Mouse (Mus musculus) thymus, postnatal 14 days (tissue): ENCODE measurements at regions not wholly inside any gene's neighbourhood (a gene's known extent, or its start where the extent isn't known, plus 50 kb on each side); places are given as distances from the start of the nearest gene placed in this dataset.

Experiments used
- DNase-seq: peaks from one replicate; pipeline ENCODE4 v3.0.0; 2021

DNA sequence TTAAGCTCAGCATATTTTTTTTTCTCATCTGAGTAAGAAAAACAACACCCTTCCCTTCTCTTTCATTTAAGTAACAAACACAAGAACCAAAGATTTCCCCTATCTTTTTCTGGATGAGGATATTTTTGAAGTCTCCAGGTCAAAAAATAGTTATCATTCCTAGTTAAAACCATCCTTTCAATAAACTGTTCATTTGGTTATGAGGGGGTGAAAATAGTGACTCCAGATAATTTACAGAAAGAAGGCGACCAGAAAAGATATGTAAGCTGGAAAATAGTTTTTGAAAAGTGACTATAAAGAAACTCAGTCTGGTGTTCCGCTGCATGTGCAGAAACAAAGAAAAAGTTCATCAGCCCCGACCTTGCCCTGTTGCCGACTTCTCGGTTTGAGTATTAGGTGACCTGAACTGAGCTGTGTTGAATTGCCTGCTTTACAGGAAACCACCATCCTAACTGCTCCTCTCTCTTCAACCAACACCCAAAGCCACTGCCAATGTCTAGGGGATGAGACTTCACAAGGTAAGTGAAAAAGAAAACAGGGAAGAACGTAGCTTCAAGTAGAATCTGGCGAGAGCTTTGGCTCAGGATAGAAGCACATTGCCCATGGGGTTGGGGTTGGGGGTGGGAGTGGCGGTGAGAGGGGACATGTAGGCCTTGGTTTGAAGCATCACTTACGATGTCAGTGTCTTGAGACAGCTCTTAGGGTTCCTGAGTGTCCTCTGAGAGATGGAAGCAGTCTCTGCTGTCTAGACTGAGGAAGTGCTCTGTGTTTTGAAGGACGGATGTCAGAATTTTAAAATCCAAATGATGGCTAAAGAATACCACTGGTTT, 104.6 kb downstream of the Ube2e3 start:
- no peak for DNase-seq

DNA sequence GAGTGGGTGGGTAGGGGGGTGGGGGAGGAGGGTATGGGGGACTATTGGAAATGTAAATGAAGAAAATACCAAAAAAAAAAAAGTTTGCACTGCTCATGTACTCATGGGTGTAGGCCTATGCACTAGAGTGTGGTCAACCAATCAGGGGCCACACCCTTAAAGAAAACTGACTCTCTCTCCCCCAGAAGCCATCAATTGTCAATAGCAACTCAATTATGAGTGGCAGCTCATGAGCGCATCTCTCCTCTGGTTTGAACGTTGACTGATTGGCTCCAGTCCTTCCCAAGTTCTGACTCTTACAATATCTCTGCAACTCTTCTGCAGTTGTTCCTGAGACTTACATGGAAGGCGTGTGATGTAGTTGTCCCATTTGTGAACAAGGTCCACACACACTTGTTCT, 105.9 kb downstream of the Ube2e3 start:
- no peak for DNase-seq

- DNase-seq = no peak
These were observed 106.9 kb downstream of the Ube2e3 start for GRCm38 (mm10) chr2:78974683-78975392.

GRCm38 (mm10) chr2:78975393-78975774, 107.5 kb downstream of the Ube2e3 start:
- no peak for DNase-seq

- DNase-seq = no peak
These were observed 108.2 kb downstream of the Ube2e3 start for GRCm38 (mm10) chr2:78976084-78976483.

GRCm38 (mm10) chr2:78977632-78978397, 109.9 kb downstream of the Ube2e3 start:
- no peak for DNase-seq

GRCm38 (mm10) chr2:78980019-78980418, 112.1 kb downstream of the Ube2e3 start:
- peak; percentile 23 for DNase-seq

GRCm38 (mm10) chr2:78980661-78981229, 112.8 kb downstream of the Ube2e3 start:
- DNase-seq = peak; percentile 24

GRCm38 (mm10) chr2:78983347-78983746, 115.4 kb downstream of the Ube2e3 start:
- no peak for DNase-seq

- DNase-seq = peak; percentile 12
These were observed 116.1 kb downstream of the Ube2e3 start for GRCm38 (mm10) chr2:78983944-78984498.

DNA sequence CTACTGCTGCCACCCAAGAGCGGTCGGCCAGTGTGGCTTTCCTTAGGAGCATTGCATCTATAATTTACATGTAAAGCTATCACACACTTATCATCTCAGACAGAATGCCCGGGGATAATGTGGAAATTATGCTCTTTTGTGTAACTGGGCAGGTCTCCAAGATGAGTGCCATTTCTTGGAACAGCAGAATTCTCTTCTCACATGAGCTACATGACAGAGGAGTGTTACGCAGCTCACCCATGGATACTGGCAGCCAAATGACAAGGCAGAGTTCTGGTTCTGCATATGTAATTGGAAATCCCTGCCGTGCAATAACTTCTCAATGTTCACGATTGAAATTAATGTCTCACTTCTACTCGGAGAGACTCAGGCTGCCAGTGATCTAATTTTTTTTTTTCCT, 119.1 kb downstream of the Ube2e3 start:
- DNase-seq = no peak

DNA sequence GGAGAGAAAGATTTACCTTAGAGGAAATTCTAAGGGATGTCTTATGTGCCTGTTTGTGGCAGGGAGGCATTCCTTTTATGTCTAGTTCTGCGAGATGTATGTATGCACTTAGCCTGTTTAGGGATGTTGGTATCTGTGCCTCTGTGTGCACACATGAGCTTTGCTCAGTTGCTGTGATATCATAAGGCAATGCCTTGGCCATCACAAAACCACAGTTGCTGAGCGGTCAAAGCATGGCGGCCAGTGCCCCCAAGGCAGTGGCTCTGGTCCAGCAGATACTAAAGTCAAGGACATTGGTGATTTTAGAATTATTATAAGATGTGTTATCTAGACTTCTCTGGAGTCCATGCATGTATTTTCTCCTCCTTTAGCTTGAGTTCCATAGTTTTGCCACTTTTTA, 119.5 kb downstream of the Ube2e3 start:
- no peak for DNase-seq

DNA sequence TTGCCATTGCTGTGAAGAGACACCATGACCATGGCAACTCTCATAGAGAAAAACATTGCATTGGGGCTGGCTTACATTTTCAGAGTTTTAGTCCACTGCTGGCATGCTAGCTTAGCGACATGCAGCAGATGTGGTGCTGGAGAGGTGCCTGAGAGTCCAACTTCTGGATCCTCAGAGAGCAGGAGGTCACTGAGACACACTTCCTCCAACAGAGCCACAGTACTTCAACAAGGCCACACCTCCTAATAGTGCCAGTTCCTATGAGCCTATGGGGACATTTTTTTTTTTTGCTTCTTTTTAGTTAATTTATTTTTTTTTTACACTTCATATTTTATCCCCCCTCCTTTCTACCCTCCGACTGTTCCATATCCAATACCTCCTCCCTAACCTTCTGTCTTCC, 120.3 kb downstream of the Ube2e3 start:
- DNase-seq = no peak

DNA sequence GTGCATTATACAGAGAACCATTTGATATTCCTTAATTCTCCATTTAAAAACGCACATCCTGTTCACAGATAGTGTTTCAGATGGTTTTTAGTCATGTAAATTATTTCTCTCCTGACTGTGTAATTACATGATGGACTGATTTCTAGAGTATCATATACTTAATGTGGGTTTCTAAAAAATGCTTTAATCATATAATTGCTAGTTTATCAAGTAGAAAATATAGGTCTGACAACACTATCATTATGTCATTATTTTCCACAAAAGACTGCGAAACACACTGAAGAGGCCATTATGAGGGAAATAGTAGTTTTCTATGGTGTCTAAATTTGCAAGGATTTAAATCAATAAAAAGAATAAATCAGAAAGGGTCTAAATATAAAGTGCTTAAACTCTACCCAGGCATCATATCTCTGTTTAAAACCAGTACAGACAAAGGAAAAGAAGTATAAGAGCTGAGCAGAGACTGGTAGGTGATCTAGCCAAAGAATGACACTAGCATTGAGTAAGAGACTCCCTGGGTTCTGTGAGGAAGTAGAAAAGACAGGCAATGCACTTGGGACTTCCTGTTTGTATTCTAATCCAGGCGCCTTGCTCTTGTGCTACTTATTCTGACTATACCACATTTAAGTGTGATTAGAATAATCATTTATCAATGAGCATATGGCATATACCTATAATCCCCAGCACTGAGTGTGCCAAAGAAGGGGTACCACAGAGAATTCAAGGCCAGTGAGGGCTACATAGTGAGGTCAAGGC, 127.1 kb downstream of the Ube2e3 start:
- DNase-seq = no peak

DNA sequence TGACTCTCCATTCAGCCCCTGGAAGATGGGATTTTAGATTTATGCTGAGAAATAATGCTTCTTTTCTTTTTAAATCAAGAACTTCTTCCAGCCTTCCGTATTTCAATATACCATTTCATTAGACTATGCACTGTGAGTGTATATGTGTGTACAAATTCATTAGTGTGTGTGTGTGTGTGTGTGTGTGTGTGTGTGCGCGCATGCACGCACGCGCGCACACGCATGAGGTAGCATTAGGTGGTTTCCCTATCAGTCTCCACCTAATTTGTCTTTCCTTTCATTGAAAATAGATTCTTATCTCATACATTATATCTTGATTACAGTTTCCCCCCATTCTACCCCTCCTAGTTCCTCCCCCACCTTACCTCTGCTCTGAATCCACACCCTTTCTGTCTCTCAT, 130.7 kb downstream of the Ube2e3 start:
- no peak for DNase-seq

DNA sequence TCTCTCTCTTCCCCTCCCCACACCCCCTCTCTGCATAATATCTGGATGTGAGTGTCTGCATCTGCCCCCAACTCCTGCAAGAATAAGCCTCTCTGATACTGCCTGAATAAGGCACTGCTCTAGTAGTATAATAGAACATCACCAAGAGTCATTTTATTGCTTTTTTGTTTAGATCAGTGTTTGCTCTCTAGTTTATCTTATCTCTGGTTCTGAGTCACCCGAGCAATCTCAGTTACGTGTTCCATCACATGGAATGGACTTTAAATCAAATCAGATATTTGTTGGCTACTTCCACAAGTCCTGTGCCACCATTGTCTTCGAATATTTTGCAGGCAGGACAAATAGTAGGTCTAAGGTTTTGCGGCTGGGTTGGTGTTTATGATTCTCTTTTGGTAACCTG, 131.5 kb downstream of the Ube2e3 start:
- no peak for DNase-seq

DNA sequence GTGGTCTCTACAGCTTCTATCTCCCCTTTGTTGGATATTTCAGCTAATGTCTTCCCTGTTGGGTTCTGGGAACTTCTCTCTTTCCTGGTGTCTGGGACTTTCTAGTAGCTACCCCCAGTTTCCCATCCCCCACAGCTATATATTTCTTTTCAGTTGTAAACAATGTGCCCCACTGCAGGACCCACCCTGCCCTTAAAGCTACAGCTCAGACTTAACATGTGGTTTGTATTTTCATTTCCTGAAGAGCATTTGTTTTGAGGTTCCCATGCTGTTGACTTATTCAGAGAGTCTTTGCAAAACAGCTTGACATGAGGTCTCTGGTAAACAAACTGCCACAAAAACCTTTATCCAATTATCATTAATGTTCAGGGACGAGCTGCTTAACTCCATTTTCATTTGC, 136.9 kb downstream of the Ube2e3 start:
- DNase-seq = no peak

DNA sequence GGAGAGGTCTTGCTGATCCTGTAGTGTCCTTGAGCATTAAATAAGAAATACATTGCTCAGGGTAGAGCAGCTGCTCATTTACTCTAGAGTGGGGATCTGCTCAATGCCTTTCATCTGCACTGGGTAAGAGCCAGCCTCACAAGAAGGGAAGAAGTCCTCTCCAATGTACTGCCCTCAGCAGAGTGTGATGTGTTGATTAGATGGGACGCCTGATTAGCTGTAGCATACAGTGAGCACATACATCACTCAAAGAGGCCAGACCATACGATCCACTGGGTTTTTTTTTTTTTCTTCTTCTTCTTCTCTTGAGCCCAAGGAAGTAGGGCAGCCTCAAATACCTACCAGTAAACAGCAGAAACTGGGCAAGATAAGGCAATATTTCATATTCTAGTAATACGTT, 140.7 kb downstream of the Ube2e3 start:
- DNase-seq = no peak

DNA sequence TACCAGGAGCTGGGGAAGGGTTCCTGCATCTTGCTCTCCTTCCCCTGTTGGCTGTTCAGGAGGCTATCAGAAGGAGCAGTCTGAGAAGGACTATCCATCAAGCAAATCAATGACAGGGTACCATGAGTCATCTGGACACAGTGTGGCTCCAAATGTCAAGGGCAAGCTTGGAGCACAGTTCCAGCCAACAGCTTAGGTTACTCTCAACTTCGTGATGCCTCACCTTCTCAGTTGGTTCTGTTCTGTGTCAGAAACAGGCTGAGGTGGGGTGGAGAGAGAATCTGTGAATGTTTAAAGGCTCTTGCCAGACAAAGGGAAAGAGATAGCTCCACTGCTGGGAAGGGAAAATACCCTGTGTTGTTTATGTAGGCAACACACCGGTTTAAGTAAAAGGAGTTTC, 141.9 kb downstream of the Ube2e3 start:
- DNase-seq = no peak

DNA sequence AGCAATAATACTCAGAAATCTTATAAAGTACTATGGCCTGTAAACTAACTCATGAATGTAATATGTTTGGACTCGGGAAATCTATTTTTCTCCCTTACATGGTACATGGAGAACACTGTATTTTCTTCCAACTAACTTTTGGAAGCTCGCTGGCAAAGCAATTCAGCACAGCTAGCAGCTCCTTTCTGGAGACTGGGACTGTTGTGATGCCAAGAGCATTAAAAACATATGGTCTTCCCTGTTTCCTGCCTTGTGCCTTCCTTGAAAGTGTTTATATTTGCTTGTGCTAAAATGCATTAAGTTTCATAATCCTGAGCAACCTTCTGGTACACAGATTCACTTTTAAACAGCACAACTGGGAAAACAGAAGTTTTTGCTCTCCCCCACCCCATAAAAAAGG, 142.3 kb downstream of the Ube2e3 start:
- no peak for DNase-seq

- no peak for DNase-seq
These were observed 151.0 kb downstream of the Ube2e3 start for GRCm38 (mm10) chr2:79018732-79019423.

DNA sequence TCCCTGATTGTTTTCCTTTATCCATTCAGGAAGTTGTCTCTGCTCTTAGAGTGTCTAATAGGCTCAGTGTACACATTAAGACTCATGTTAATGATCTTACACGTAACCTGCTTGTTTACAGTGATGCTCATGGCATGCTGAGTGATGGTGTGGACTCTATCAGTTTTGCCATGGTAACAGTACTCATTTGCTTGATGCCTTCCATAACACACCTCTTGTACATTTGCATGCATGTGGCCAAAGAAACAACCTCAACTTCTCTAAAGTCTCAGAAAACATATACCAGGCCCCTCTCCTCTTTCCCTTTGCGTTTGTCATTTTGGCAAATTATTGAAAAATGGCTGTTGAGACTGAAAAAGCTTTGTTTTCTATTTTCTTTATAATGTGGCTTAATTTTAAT, 155.0 kb downstream of the Ube2e3 start:
- DNase-seq = no peak
